Mouse (Mus musculus): ENCODE results near the gene Actn1.

GRCm38 (mm10) chr12:80184041-80184440 lies 76.1 kb downstream of the Actn1 start:
- TF ChIP-seq EP300 (IDR thresholded peaks at IDR 0.05; ENCODE audit: low read depth) (no peak), CTCF (IDR thresholded peaks at IDR 0.05; ENCODE audit: low read depth) (no peak)

All from liver, postnatal 0 days (tissue).